Mouse (Mus musculus): ENCODE results near the gene Cpm. TPM values are rescaled to one million over a fixed set of nuclear protein-coding genes. Genes with fewer than 3 reads are reported as not detected.
"Not testable (repeated sequence)": the region's sequence is repeated elsewhere in the genome, so short reads cannot be mapped to it uniquely, and the experiment has no call there.

The Cpm gene
- polyA plus RNA-seq, 1 experiment = 6.6 TPM

- Histone ChIP-seq H3K4me1 (ENCODE audit: control insufficient read depth, insufficient read depth, low read length) (no peaks in the 10 kb centered on the region), H3K27ac (ENCODE audit: insufficient read depth, low read length) (no peak overlapping the region), H3K4me3 (ENCODE audit: insufficient read depth, low read length) (no peak overlapping the region)
- TF ChIP-seq POLR2A (IDR thresholded peaks at IDR 0.05; ENCODE audit: extremely low read depth, insufficient read depth, low read length) (no peak), CTCF (IDR thresholded peaks at IDR 0.05; ENCODE audit: extremely low read depth, insufficient read depth, low read length) (no peak)
Measured at GRCm38 (mm10) chr10:117585600-117586299, 43.5 kb upstream of the Cpm start.

- H3K27ac ChIP-seq (ENCODE audit: insufficient read depth, low read length) = no peak overlapping the region
- no peak overlapping the region for H3K4me3 ChIP-seq (ENCODE audit: insufficient read depth, low read length)
- H3K4me1 ChIP-seq (ENCODE audit: control insufficient read depth, insufficient read depth, low read length) = no peaks in the 10 kb centered on the region
- TF ChIP-seq CTCF (IDR thresholded peaks at IDR 0.05; ENCODE audit: extremely low read depth, insufficient read depth, low read length) (no peak), POLR2A (IDR thresholded peaks at IDR 0.05; ENCODE audit: extremely low read depth, insufficient read depth, low read length) (no peak)
Measured at GRCm38 (mm10) chr10:117586859-117587258, 42.4 kb upstream of the Cpm start.

- TF ChIP-seq CTCF (IDR thresholded peaks at IDR 0.05; ENCODE audit: extremely low read depth, insufficient read depth, low read length) = no peak
- TF ChIP-seq POLR2A (IDR thresholded peaks at IDR 0.05; ENCODE audit: extremely low read depth, insufficient read depth, low read length) = no peak
- no peaks in the 10 kb centered on the region for H3K4me1 ChIP-seq (ENCODE audit: control insufficient read depth, insufficient read depth, low read length)
- no peak overlapping the region for H3K27ac ChIP-seq (ENCODE audit: insufficient read depth, low read length)
- no peak overlapping the region for H3K4me3 ChIP-seq (ENCODE audit: insufficient read depth, low read length)
Measured at GRCm38 (mm10) chr10:117587335-117587734, 42.0 kb upstream of the Cpm start.

- not testable (repeated sequence) for H3K27ac ChIP-seq (ENCODE audit: insufficient read depth, low read length); H3K4me1 ChIP-seq (ENCODE audit: control insufficient read depth, insufficient read depth, low read length); H3K4me3 ChIP-seq (ENCODE audit: insufficient read depth, low read length)
Measured at GRCm38 (mm10) chr10:117588416-117589143, 40.7 kb upstream of the Cpm start.

- Histone ChIP-seq H3K4me1 (ENCODE audit: control insufficient read depth, insufficient read depth, low read length) (no peaks in the 10 kb centered on the region), H3K27ac (ENCODE audit: insufficient read depth, low read length) (no peak overlapping the region), H3K4me3 (ENCODE audit: insufficient read depth, low read length) (no peak overlapping the region)
- no peak for TF ChIP-seq CTCF (IDR thresholded peaks at IDR 0.05; ENCODE audit: extremely low read depth, insufficient read depth, low read length)
- TF ChIP-seq POLR2A (IDR thresholded peaks at IDR 0.05; ENCODE audit: extremely low read depth, insufficient read depth, low read length) = no peak
Measured at GRCm38 (mm10) chr10:117589144-117589940, 40.0 kb upstream of the Cpm start.

- TF ChIP-seq CTCF (IDR thresholded peaks at IDR 0.05; ENCODE audit: extremely low read depth, insufficient read depth, low read length) = no peak
- TF ChIP-seq POLR2A (IDR thresholded peaks at IDR 0.05; ENCODE audit: extremely low read depth, insufficient read depth, low read length) = no peak
- no peak overlapping the region for H3K27ac ChIP-seq (ENCODE audit: insufficient read depth, low read length)
- H3K4me1 ChIP-seq (ENCODE audit: control insufficient read depth, insufficient read depth, low read length) = no peaks in the 10 kb centered on the region
- no peak overlapping the region for H3K4me3 ChIP-seq (ENCODE audit: insufficient read depth, low read length)
Measured at GRCm38 (mm10) chr10:117590331-117591301, 38.7 kb upstream of the Cpm start.

GRCm38 (mm10) chr10:117591766-117592165, 37.5 kb upstream of the Cpm start:
- no peak overlapping the region for H3K4me3 ChIP-seq (ENCODE audit: insufficient read depth, low read length)
- H3K27ac ChIP-seq (ENCODE audit: insufficient read depth, low read length) = no peak overlapping the region
- H3K4me1 ChIP-seq (ENCODE audit: control insufficient read depth, insufficient read depth, low read length) = no peaks in the 10 kb centered on the region
- TF ChIP-seq POLR2A (IDR thresholded peaks at IDR 0.05; ENCODE audit: extremely low read depth, insufficient read depth, low read length) = no peak
- no peak for TF ChIP-seq CTCF (IDR thresholded peaks at IDR 0.05; ENCODE audit: extremely low read depth, insufficient read depth, low read length)

- Histone ChIP-seq H3K27ac (ENCODE audit: insufficient read depth, low read length) (no peak overlapping the region), H3K4me1 (ENCODE audit: control insufficient read depth, insufficient read depth, low read length) (no peaks in the 10 kb centered on the region), H3K4me3 (ENCODE audit: insufficient read depth, low read length) (no peak overlapping the region)
- TF ChIP-seq POLR2A (IDR thresholded peaks at IDR 0.05; ENCODE audit: extremely low read depth, insufficient read depth, low read length) (no peak), CTCF (IDR thresholded peaks at IDR 0.05; ENCODE audit: extremely low read depth, insufficient read depth, low read length) (no peak)
Measured at GRCm38 (mm10) chr10:117592306-117593040, 36.8 kb upstream of the Cpm start.
